Mouse (Mus musculus) urinary bladder, postnatal 36 days (tissue): Measurements from ENCODE around the gene Irak4.

Source experiments
- DNase-seq, 2 experiments: peaks; one replicate each; pipeline ENCODE4 v3.0.0; 2022; ENCODE audit warnings: low spot score in 2 of 2, mixed read lengths in 1 of 2

Gene Irak4

DNA sequence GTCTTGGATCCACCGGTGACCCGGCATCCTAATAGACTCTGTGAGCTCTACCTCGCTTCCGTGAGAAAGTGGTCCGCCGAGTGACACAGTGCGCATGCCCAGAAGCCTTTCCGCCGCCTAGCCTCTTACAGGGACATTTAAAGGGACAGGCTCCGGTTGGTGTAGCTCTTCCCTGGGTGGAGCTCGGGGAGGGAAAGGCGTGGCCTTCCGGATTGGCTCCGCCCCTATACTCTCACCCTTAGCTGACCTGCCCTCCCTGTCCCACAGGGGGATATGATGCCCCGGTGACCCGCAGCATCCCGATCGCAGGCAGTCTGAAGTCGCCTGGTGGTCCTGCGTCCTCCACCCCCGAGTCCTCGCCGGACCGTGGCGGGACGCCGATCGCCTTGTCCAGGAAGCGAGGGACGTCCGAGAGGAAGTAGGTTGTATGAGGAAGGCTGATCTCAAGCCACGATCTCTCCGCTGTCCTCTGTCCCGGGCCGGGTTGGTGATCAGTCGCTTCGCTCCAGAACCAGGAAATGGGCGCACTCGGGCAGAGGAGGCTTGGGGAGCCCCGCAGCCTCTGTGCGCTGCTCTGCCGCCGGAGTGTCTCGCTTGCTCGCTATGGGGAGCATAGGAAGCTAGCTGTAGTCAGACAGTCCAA is at the start of gene Irak4, which contains the start of gene Pus7l:
Gene Irak4, plus strand, starts transcription at position 235 of the 643 bp plus-strand sequence.
Gene Pus7l, minus strand, starts transcription at position 139 of the 643 bp plus-strand sequence.
- DNase-seq = peak; percentile 93 to 94

DNA sequence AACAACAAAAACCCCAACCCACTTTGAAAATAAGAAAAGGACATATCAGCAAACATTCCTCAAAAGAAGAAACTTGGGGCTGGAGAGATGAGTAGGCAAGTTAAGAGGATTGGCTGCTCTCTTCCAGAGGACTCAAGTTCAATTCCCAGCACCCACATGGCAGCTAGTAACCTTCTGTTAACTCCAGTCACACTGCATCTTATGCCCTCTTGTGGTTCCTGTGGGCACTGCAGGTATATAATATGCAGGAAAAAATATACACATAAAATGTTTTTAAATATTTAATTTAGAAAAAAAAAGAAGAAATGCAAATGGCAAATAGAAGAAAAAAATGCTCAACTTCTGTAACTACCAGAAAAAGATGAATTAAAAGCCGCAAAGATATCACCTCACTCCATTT is 49.0 kb upstream of the Irak4 start:
- DNase-seq = no peak

DNA sequence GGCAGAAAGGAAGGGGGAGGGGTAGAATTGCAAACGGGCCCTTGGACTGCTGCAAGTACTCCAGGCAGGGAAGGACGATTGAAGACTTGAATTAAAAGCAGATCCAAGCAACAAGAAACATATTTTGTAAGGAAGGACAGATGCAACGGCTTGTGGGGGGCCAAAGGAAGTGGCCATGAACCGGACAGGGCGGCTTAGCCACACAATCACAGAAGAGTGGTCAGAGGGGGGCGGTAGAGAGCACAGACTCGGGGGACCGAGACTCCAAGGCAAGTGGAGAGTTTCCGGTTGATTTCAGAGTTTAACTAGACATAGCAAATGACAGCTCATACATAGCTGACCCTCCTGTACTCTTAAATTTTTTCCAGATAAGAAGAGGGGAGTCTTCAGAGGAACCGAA is 47.5 kb upstream of the Irak4 start:
- DNase-seq = no peak

DNA sequence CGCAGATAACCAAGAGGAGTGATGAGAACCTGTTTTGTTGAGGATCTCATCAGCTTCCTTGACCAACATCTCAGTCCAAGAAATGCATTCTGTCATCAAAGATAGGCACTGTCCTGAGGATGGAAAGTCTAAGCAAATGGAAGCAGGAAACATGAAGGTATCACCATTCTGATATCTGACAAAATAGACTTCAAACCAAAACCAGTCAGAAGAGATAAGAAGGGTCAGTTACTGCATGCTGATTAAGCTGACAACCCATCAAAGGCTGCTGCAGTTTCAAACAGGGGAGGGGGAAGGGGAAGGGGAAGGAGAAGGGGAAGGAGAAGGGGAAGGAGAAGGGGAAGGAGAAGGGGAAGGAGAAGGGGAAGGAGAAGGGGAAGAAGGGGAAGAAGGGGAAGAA is 44.2 kb upstream of the Irak4 start:
- no peak for DNase-seq

DNA sequence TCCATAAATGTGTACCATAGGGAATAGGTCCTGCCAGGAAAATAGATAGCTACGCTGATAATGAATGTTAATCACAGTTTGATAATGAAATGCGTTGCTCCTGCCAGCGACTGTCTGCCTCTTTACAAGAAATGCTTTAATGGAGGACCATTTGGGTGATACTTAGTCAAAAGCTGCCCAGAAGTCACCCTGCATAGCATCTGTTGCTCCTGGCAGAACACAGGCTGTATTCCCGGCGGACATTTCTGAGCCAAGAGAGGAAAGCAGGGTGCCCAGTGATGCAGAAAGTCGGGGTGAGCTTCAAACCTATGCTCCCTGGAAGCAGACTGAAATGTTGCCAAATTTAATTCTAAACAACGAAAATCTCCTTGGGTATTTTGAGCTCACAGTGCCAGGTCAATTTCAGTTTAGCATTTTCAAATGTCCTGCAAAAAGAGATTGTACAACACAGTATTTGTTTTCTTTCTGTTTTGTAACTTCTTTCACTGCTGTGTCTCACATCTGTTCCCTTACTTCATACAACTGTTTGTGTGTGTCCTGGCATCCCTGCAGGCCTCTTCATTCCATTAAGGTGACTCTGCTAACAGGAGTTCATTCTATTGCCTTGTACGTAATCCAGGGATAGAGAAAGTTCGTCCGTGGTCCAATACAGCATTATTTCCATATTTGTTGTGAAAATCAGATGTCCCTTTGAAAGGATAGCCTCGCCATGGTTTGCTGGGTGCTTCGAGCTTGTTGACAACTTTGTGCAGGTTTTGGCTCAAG is 39.8 kb upstream of the Irak4 start:
- no peak for DNase-seq

DNA sequence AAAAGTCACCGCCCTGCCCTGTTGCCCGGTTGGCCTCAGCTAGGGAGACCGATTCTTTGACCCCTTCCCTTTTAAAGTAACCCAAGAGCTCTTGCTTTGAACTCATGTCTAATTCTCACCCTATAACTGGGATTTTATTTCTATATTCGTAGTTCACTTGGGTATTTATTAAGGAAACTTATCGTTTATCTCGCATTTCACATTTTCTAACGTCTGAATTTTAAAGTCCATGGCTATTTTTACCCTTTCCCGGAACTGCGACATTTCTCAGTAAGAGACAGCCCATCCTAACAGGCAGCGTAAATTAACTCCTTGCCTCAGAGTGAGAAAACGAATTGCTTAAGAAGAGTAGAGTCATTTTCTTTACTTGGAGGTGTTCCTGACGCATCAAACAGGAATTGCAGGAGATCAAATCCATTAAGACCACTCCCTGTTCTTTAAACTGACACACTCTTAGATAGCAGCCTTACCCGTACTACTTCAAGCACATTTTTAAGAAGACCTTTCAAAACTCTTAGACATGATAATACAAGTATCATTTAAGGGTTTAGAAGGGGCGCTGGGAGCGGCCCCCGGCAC is 25.4 kb upstream of the Irak4 start:
- DNase-seq = no peak

DNA sequence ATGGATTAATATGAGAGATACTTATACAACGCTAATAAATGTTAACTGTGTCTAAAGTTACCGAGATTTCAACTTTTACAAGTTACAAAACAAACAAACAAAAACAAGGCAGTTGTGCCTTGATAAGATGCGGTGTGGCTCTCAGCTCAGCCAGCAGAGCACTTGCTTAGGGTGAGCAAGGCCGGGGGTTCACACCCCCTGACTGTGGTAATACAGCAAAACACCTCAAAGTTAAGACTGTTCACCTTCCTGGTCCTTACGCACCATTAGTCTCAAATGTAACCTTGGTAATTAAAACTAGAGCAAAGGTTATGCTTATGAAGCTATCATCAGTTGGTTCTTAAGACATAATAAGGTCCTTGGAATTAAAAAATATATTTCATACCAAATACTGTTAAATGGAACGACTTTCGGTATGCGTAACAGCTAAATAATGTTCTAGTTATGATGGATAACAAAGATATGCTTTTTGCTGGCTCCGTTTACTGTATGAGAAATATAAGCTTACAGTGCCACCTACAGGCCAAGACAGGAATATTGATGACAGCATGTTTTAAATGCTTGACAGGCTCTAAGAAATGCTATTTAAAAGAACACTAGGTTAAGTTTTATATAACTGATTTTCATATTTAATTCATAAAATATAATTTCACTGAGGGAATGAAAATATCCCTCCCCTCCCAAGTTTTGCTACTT is 23.1 kb upstream of the Irak4 start:
- no peak for DNase-seq

DNA sequence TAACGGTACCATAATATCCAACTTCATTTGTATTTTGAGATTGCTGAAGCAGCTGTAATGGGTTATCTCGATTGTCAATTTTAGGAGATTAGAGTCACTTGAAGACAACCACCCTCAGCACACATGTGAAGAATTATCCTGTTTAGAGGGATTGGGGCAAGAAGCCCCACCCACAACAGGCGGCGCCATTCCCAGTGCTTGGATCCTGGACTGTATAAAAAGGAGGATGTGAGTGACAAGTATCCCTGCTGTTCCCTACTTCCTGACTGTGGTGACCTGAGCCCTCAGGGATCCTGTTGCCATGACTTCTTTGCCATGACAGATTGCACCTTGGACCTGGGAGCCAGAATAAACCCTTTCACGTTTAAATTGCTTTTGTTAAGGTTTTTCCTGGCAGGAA is 22.5 kb upstream of the Irak4 start:
- DNase-seq = no peak

DNA sequence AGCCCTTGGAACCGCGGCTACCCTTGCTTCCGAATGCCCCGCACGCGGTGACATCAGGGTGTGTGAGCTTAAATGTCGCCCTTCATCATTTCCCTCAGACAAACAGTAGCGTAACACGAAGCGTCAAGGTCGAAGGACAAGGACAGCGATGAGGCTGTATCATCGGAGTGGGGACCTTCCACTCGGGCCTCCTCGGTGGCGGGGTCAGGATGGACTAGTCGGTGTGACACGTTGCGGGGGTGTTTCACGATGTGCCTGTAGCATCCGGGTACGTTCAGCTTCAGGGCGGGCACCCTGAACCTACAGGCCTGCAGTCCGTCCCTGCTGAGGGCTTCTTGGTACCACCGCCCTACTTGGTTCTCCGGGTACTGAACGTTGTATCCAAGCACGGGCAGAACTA is 20.2 kb upstream of the Irak4 start:
- no peak for DNase-seq

DNA sequence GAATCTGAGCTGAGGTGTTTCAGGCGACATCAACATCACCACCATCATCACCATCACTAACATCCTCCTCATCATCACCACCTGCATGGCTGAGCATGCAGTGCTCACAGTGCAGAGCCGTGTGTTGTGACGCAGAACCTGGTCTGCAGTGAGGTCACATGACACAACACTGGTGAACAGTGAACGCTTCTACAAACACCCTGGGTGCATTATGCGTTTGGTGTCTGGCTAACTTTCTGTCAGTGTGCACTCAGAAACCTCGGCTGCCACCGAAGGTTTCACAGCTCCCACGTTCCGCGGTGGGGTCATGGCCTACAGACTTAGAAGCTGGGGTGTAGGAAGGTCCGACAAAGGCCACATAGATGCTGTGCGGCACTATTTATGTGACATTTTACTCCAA is 18.5 kb upstream of the Irak4 start:
- no peak for DNase-seq

DNA sequence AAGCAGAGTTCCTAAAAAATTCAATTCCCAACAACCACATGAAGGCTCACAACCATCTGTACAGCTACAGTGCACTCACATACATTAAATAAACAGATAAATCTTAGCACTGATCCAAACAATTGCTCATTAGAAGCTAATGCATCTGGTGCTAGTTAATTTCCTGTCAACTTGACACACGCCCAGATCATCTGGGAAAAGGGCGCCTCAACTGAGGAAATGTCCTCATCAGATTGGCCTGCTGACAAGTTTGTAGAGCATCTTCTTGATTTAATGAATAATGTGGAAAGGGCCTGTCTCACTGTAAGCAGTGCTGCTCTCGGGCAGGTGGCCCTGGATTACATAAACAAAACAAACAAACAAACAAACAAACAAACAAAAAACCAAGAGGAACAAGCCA is 12.9 kb upstream of the Irak4 start:
- no peak for DNase-seq

DNA sequence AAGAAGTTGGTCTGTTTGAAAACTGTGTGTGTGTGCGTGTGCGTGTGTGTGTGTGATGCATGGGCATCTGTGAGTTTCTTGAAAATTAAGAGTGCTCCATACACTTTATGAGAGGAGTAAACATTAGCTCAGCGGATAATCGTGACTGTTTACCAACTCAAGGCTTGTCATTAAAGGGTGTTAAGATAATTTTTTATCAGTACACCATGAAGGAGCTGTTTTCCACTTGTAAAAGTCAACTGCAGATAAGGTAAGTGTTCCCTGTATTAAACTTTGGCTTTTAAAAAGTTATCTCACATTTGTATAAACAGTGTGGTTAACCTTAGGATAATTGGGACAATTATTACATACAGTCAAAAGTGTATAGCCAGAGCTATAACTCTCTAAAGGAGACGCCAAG is 11.1 kb upstream of the Irak4 start:
- DNase-seq = no peak

DNA sequence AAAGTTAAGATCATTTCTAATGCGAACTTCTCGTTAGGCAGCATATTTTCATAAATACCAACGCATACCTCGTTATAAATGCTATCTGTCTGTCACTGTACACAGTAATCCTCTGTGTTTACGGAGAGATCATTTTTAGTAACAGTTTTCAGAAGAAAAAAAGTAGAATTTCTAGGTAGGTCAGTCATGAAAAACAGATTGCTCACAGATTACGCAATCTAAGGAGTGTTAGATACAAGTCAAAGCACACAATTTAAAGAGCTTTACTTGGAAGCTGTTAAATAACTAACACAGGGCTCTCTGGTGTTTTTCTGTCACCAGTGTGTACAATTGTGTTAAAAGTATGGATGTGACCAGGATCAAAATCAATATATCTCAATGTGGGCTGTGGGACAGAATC is 10.5 kb upstream of the Irak4 start:
- no peak for DNase-seq

DNA sequence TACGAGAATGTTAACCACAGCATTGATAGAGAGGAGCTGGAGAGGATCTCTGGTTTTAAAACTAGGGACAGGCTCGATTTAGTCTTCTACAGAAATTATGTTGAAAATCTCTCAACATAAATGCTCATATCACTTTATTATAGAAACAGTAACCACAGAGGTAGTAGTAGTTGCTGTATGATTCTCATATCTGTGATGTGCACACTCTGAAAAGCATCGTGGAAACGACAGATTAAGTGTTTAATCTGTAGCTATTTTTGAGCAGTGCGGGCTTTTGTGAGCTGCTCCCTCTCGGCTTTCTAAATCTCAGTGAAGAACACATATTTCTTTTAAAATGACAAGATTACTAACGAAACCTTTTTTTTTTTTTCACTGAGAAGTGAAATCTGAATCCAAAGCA is 7.9 kb upstream of the Irak4 start:
- DNase-seq = no peak

DNA sequence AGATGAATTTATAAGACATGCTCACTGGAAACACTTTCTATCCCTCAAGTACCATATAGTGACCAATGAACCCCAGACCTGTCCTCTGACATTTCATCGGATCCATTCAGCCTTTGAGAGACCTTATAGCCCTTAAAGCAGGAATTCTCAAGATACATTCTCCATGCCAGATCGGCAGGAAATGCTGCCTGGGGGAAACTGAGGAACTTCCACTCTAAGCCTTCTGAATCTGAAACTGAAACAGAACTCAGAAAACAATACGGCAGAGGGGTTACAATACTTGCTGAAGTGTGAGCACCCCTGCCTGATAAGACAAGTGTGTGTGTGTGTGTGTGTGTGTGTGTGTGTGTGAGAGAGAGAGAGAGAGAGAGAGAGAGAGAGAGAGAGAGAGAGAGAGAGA is 4.1 kb upstream of the Irak4 start:
- DNase-seq = no peak

DNA sequence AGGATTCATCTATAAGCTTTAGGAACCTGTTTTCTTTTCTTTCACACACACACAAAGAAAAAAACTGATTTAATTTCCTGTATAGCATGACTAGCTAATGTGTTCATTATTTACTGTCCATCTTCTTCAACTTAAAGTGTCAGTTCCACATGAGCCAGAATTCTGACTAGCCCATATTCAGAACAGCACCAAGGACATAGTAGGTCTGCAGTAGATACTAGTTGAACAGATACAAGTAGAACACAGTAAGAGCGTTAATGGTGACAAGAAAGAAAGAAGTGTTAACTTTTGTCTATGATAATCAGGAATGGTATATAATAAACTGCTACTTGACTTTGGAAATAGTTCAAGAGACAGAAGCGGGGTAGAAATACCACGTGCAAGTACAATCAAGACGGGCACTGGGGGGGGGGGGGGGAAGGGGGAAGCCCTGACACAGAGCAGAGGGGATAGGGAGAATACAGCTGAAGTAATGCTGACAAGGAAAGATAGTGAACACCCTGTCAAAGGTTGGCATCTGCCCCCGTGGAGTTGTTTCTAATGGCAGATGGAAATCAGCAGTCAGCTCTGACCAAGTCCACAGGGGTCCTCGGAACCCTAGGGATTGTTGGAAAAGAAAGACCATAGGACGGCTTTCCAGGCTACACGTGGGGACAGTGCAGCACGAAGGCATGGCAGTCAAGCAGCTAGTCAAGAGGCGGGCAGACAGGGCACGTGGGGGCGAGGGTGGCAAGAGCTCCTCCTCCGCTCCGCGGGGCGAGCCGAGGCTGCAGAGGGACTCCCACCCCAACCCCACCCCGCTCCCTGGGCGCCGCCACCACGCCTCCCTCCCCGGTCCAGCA is 655 bp upstream of the Irak4 start:
- DNase-seq = no peak

DNA sequence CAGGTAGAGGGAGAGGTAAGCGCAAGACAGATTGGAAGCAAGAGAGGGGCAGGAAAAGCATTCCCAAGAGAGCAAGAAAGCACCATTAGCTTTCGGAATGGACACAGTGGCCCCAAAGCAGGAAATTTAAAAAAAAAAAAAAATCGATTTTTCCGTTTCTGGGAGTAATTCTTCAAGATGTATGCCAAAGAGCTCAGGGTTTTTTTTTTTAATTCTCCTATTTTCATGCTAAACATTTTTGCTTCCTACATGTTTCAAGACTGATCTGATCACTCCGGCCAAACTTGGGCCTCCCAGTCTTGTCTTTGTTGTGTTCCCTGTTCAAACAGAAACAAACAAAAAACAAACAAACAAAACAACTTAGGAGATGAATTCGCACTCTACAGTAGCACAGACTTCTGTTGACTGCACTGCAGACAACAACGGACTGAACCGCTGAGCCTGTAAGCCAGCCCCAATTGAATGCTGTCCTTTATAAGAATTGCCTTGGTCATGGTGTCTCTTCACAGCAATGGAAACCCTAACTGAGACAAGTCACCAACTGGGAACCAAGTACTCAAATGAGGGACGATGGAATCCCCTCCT is 701 bp downstream of the Irak4 start:
- DNase-seq = no peak

DNA sequence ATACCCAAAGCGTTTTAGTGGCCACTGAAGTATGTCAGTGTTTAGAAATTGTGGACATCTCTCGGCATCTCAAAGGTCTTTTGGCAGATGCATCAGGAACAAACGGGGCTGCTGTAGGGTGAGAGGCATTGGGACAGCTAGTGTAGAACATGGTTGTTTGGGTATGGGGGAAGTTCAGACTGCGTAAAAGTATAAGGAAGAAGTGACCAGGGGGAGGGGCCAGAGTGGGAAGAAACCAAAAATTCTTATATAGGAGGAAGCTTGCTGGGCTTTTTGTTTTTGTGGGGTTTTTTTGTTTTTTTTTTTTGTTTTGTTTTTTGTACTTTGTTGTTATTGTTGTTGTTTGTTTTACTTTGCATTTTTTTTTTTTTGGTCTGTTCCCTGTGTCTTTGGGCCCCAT is 1.4 kb downstream of the Irak4 start:
- DNase-seq = no peak

DNA sequence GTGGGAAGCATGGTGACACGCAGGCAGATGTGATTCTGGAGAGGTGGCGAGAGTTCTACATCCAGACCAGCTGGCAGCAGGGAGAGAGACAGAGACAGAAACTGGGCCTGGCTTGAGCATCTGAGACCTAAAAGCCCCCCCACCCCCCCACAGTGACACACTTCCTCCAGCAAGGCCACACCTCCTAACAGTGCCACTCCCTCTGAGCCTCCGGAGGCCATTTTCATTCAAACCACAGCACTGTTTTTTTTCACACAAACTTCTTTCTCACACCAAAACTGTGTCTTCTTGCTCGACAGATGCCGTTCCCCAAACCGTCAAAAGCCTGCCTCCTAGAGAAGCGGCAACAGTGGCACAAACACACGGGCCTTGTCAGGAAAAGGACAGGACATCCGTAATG is 10.1 kb downstream of the Irak4 start:
- no peak for DNase-seq

DNA sequence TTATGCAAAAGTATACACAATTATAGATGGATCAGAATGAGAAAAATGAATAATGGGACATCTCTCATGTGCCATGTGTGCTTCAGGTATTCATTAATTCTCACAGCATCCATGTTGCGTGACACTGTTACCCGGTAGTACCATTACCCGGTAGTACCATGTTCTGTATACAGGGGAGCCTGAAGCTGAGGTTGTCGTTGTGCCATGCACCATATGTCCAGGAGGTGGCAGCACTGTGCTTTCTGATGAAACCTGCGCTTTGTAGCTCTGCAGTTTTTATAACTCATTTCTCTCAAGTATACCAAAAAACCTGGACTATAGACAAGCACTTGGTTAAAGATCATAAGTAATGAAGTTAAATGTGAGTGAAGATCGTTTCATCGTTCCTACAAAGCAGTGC is 14.0 kb downstream of the Irak4 start:
- peak; percentile 79 to 87 for DNase-seq
